Mouse (Mus musculus) C2C12 (cell line): ENCODE measurements around the gene Fbxo39. TPM values are rescaled to one million over a fixed set of nuclear protein-coding genes. Genes with fewer than 3 reads are reported as not detected.
"Not testable (repeated sequence)": the region's sequence is repeated elsewhere in the genome, so short reads cannot be mapped to it uniquely, and the experiment has no call there.

Experiments used
- H3K27me3 ChIP-seq: one replicate; pipeline ENCODE4 v1.6.1; 2011; ENCODE audit not compliant: control insufficient read depth, insufficient read depth, insufficient read length
- H3K36me3 ChIP-seq: one replicate; pipeline ENCODE4 v1.6.1; 2011; ENCODE audit not compliant: control insufficient read depth, insufficient read depth
- H3K4me3 ChIP-seq: one replicate; pipeline ENCODE4 v1.5.1; 2011; ENCODE audit warnings: mild to moderate bottlenecking, control low read depth; ENCODE audit not compliant: poor library complexity, insufficient read depth, severe bottlenecking
- H3K79me2 ChIP-seq: one replicate; pipeline ENCODE4 v1.6.1; 2011; ENCODE audit not compliant: control insufficient read depth, insufficient read depth
- H3K79me3 ChIP-seq: one replicate; pipeline ENCODE4 v1.6.1; 2011; ENCODE audit warnings: low read depth, control low read depth
- H3ac ChIP-seq: one replicate; pipeline ENCODE3; 2011; ENCODE audit warnings: low read depth; ENCODE audit not compliant: control insufficient read depth, insufficient read length
- CEBPB ChIP-seq: IDR thresholded peaks from one replicate; pipeline ENCODE4 v1.6.1; 2011; ENCODE audit warnings: low read depth, mild to moderate bottlenecking, control low read depth, moderate library complexity
- CTCF ChIP-seq: IDR thresholded peaks from one replicate; pipeline ENCODE4 v1.5.1; 2011; ENCODE audit not compliant: control insufficient read depth, insufficient read depth, insufficient read length
- FOSL1 ChIP-seq: IDR thresholded peaks from one replicate; pipeline ENCODE4 v1.8.0; 2011; ENCODE audit warnings: mild to moderate bottlenecking, low read length; ENCODE audit not compliant: poor library complexity, insufficient read depth, severe bottlenecking
- MAX ChIP-seq: IDR thresholded peaks from one replicate; pipeline ENCODE4 v1.6.1; 2011; ENCODE audit warnings: mild to moderate bottlenecking, control low read depth
- MYOD1 ChIP-seq: IDR thresholded peaks from one replicate; pipeline ENCODE4 v1.6.1; 2011; ENCODE audit warnings: low read depth; ENCODE audit not compliant: control insufficient read depth, insufficient read length
- MYOG ChIP-seq: IDR thresholded peaks from one replicate; pipeline ENCODE4 v1.6.1; 2011; ENCODE audit not compliant: control insufficient read depth, insufficient read length; ENCODE audit errors: extremely low read depth
- USF1 ChIP-seq: IDR thresholded peaks from one replicate; pipeline ENCODE4 v1.6.1; 2011; ENCODE audit warnings: low read depth, mild to moderate bottlenecking, control low read depth, moderate library complexity
- polyA plus RNA-seq: library from polyadenylated mRNA; unstranded; fragments of >200 nt; fragmentation: generic; extraction: Trizol; gene quantifications from one replicate; pipeline ENCODE4 v1.2.1, GENCODE M21; 2012; ENCODE audit warnings: missing spikeins

Fbxo39 gene
- polyA plus RNA-seq, 1 experiment = not detected

DNA sequence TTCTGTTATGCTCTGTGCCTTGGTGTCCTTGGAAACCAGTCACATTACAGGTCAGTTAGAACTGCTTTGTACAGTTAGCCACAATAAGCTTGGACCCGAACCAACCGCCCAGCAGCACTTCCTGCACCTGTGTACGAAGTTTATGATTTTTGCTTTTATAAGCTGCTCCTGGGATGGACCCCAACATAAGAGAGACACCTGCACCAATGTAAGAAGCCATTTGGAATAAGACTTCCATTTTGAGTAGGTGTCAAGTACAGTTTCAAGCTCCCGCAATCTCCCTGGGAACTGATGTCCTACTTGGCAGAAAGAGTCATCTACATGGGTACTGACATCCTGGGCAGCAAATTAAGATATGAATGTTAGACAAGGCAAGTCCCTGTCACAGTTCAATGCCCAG lies 25.5 kb downstream of the Fbxo39 start:
- Histone ChIP-seq H3K79me3 (no peaks in the 10 kb centered on the region), H3K27me3 (no peaks in the 10 kb centered on the region), H3K4me3 (no peak overlapping the region), H3K79me2 (no peaks in the 10 kb centered on the region), H3ac (no peak overlapping the region), H3K36me3 (no peaks in the 10 kb centered on the region)
- TF ChIP-seq USF1 (no peak), MYOG (no peak)

GRCm38 (mm10) chr11:72342549-72343237 lies 28.4 kb downstream of the Fbxo39 start:
- peak; percentile 60 for TF ChIP-seq CTCF
- no peak for TF ChIP-seq MYOD1
- no peaks in the 10 kb centered on the region for H3K27me3 ChIP-seq
- H3K4me3 ChIP-seq = no peak overlapping the region
- H3K79me2 ChIP-seq = no peaks in the 10 kb centered on the region
- H3ac ChIP-seq = no peak overlapping the region
- no peaks in the 10 kb centered on the region for H3K36me3 ChIP-seq
- H3K79me3 ChIP-seq = no peaks in the 10 kb centered on the region

DNA sequence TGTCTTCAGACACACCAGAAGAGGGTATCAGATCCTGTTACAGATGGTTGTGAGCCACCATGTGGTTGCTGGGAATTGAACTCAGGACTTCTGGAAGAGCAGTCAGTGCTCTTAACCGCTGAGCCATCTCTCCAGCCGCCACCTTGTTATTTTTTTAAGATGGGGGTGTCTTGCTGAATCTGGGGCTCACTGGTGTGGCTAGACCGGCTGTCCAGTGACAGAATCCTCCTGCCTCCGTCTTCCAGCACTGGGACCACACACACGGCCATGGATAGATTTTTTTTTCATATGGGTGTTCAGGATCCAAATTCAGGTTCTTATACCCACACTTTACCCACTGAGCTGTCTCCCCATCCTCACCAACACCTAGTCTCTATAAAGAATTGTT lies 29.0 kb downstream of the Fbxo39 start:
- H3ac ChIP-seq, H3K27me3 ChIP-seq, H3K4me3 ChIP-seq, H3K79me3 ChIP-seq, H3K36me3 ChIP-seq, H3K79me2 ChIP-seq: not testable (repeated sequence)

DNA sequence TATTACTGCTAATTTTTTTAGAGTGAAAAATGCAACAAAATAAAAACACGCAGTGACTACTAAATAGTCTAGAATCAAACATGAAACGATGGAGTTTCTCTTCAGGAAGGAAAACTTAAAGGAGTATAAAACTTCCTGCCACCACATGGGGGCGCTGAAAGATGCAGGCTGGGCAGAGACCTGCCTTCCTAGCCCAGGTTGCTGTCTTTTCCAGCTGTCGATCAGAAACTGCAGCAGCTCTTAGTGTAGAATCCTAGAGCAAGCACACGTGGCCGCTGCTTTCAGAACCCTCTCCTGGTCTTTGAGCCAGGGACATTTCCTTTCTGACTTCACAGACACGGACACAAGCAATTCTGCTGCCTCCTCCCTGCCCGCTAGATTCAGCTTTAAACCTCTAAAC lies 29.7 kb downstream of the Fbxo39 start:
- H3K79me3 ChIP-seq = no peaks in the 10 kb centered on the region
- H3ac ChIP-seq = no peak overlapping the region
- no peak overlapping the region for H3K4me3 ChIP-seq
- TF ChIP-seq CEBPB = no peak
- no peak for TF ChIP-seq MAX
- TF ChIP-seq USF1 = no peak
- no peak for TF ChIP-seq FOSL1
- no peak for TF ChIP-seq MYOD1
- TF ChIP-seq CTCF = no peak
- no peak for TF ChIP-seq MYOG
- no peaks in the 10 kb centered on the region for H3K27me3 ChIP-seq
- H3K36me3 ChIP-seq = no peaks in the 10 kb centered on the region
- no peaks in the 10 kb centered on the region for H3K79me2 ChIP-seq

DNA sequence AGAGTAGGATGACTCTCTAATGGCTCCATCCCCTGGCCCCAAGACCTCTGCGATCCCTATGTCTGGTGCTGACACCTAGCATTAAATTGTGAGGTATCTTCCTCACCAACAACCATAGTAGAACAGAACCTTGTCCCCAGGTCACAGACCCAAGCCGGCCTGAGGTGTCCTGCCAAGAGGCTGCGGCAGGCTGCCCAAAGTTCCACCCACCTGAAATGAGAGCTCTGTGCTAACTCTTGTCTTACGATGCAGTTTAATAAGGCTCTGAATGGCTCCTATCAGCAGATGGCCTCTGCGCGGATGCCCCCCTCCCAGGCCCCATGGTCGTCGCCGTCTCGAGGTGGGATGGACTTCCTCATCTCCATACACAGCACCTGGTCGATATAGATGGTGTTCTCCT lies 30.2 kb downstream of the Fbxo39 start:
- Histone ChIP-seq H3K79me3 (no peaks in the 10 kb centered on the region), H3K27me3 (no peaks in the 10 kb centered on the region), H3K4me3 (no peak overlapping the region), H3K79me2 (no peaks in the 10 kb centered on the region), H3ac (no peak overlapping the region), H3K36me3 (no peaks in the 10 kb centered on the region)
- TF ChIP-seq MYOD1 = no peak
- no peak for TF ChIP-seq MYOG
- TF ChIP-seq CEBPB = no peak
- no peak for TF ChIP-seq USF1
- no peak for TF ChIP-seq MAX
- no peak for TF ChIP-seq FOSL1
- TF ChIP-seq CTCF = no peak

GRCm38 (mm10) chr11:72348563-72348962 lies 34.3 kb downstream of the Fbxo39 start:
- no peak for TF ChIP-seq CEBPB
- no peak for TF ChIP-seq CTCF
- TF ChIP-seq MYOD1 = no peak
- no peak for TF ChIP-seq MYOG
- no peak for TF ChIP-seq USF1
- TF ChIP-seq FOSL1 = no peak
- TF ChIP-seq MAX = no peak
- no peak overlapping the region for H3ac ChIP-seq
- H3K79me3 ChIP-seq = no peaks in the 10 kb centered on the region
- no peaks in the 10 kb centered on the region for H3K79me2 ChIP-seq
- H3K4me3 ChIP-seq = no peak overlapping the region
- peaks cover 3% of the 10 kb centered on the region for H3K27me3 ChIP-seq
- no peaks in the 10 kb centered on the region for H3K36me3 ChIP-seq

DNA sequence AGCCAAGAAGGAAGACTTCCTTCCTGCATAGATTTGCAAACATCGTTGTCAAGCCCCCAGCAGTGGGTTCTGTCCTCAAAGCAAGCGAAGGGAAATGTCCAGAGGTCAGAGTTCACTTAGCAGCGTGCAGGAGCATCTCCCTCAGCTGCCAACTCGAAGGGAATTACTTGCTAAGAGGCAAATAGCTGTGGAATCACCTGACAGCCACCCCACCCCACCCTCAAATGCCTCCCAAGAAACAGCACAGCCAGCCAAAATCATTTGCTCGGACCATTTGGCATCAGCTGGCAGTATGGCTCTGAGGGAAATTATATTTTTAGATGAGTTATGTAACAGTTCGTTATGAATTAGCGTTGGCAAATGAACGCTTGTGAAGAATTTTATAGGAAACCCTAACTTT lies 34.8 kb downstream of the Fbxo39 start:
- no peaks in the 10 kb centered on the region for H3K36me3 ChIP-seq
- H3ac ChIP-seq = no peak overlapping the region
- no peaks in the 10 kb centered on the region for H3K79me2 ChIP-seq
- H3K4me3 ChIP-seq = no peak overlapping the region
- TF ChIP-seq USF1 (no peak), CEBPB (no peak), CTCF (no peak), MYOG (no peak), FOSL1 (no peak), MAX (no peak), MYOD1 (no peak)
- peaks cover 3% of the 10 kb centered on the region for H3K27me3 ChIP-seq
- no peaks in the 10 kb centered on the region for H3K79me3 ChIP-seq
